Mouse (Mus musculus): Measurements from ENCODE around the gene Pknox2.

Pknox2 gene

GRCm38 (mm10) chr9:37101059-37101940 is 45.9 kb downstream of the Pknox2 start:
- DNase-seq (ENCODE audit: low spot score in 2 of 2): no peak

- no peak for DNase-seq (ENCODE audit: low spot score in 2 of 2)
Observed at GRCm38 (mm10) chr9:37099595-37099994, 47.6 kb downstream of the Pknox2 start.

- DNase-seq (ENCODE audit: low spot score in 2 of 2): no peak
Observed at GRCm38 (mm10) chr9:37098600-37098999, 48.6 kb downstream of the Pknox2 start.

DNA sequence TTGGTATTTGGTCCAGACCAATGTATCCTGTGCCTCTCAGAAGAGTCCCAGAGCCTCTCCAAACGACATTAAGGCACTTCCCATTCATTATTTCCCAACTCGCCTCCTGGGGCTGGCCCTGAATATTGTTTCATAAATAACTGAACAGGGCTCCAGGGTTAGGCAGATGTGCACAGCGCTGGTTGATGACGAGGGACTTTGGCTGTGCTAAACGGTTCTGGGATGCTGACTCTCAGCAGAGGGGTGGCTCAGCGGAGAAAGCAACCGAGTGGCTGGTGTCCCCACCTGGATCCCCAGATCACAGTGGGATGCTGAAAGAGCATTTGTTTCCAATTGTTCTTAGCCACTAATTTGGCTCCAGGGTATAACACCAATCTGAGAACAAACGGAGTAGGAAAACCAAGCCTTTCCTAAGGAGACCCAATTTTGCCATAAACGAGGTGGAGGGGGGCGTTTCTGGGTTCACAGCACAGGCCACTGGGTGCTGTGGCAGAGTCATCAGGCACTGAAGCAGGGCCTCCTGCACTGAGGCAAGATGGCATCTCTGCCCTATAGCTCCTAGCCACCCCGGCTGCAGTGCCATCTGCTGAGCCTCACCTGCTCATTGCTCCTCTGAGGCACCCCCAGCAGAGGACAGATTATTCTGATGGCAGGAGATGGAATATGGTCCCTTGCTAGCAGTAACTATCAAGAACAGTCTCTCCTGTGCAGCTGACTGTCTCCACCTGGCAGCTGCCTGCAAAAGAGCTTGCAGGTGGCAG is 52.8 kb downstream of the Pknox2 start:
- DNase-seq (ENCODE audit: low spot score in 2 of 2): no peak

- no peak for DNase-seq (ENCODE audit: low spot score in 2 of 2)
Observed at GRCm38 (mm10) chr9:37093086-37093485, 54.1 kb downstream of the Pknox2 start.

GRCm38 (mm10) chr9:37089894-37090652 is 57.1 kb downstream of the Pknox2 start:
- no peak for DNase-seq (ENCODE audit: low spot score in 2 of 2)

DNA sequence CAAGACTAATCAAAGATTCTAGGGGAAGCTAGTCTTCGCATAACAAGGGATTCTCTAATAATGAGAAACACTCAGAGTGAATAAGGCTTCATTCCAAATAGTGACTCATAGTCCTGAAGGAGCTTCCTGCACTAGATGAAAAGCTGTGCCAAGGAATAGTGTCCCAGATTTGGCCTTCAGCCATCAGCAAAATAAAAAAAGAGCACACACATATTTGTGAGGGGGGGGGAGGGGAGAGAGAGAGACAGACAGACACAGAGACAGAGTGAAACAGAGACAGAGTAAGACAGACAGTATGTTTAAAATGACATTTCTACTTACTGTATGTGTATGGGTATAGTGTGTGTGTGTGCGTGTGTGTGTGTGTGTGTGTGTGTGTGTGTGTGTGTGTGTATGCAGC is 61.8 kb downstream of the Pknox2 start:
- no peak for DNase-seq (ENCODE audit: low spot score in 2 of 2)

DNA sequence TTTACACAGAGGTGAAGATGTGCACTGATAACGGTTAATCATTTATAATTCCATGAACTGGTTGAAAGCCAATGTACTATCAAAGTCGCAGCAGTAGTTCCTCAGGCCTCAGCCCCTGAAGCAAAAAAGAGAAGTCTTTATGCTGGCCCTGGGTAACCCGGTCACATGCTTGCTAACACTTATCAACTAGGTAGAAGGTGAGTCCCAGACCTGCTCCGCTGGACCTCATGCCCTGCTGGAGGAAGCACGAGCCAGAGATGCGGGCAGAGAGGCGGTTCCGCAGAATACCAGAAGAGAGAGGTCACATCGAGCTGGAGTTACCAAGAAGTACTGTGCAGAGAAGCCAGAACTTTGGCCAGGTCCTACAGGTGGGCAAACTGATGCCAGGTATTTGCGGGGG is 65.0 kb downstream of the Pknox2 start:
- DNase-seq (ENCODE audit: low spot score in 2 of 2): no peak

DNA sequence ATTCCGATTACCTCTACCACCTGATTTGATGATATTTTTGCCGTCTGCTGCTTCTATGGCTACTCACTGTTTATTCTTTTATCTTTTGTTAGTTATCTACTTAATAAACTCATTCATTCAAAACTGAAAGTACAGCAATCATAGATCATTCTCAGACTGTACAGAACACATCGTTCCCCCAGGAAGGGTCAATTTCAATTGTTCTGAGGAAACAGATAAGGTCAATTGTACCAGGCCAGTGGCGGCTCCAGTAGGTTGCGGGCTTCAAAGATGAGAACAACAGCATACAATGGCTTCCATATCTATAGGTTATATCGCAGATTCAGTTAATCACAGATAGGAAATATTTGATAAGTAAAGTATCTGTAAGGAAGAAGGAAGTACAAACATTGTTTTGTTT is 66.9 kb downstream of the Pknox2 start:
- DNase-seq (ENCODE audit: low spot score in 2 of 2): no peak

GRCm38 (mm10) chr9:37077063-37077418 is 70.2 kb downstream of the Pknox2 start:
- no peak for DNase-seq (ENCODE audit: low spot score in 2 of 2)

DNA sequence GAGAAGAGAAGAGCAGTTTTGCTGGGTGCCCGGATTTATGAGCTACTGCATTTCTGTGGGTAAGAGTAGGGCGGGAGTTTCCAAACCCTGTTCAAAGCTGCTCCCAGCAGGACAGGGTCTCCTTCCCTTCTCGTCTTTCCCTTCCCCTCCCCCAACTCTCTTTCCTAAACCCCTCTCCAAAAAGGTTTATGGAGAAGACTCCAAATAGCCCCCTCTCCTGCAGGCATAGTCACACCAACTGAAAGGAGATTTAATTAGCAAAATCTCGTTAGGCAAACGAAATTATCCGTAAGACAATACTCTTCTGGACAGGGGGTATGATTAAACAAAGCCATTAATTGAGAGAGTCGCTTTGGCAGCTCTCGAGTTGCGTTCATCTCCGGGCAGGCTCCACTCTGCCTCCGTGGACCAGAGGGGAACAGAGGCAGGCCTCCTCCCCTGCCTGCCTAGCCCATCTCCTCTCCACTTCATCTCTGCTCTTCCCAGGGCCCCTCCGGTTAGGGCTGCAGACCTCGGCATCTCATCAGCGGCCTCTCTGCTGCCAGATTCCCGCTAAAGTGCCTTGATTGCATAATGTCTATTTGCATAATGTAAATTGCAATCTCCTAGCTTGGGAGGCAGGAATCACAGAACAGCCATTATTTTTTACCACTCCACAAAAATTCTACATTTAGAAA is 70.7 kb downstream of the Pknox2 start:
- no peak for DNase-seq (ENCODE audit: low spot score in 2 of 2)

- DNase-seq (ENCODE audit: low spot score in 2 of 2): no peak
Observed at GRCm38 (mm10) chr9:37075903-37076302, 71.3 kb downstream of the Pknox2 start.

GRCm38 (mm10) chr9:37069391-37070312 is 77.6 kb downstream of the Pknox2 start:
- DNase-seq (ENCODE audit: low spot score in 2 of 2): no peak

DNA sequence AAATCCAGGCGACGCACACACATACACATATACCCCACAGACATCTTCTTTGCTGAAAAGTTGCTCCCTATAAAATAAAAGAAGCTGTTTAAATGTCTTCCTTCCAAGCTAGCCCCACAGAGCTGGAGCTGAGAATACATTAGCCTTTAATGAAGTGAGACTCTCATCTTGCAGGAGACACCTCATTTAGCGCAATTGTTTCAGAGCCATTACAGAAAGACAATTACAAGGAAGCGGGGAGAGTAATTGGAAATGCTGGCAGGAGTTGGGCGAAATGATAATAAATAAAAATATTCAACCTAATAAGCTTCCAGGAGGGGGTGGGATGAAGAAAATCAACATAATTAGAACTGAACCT is 79.8 kb downstream of the Pknox2 start:
- no peak for DNase-seq (ENCODE audit: low spot score in 2 of 2)

GRCm38 (mm10) chr9:37066732-37067472 is 80.3 kb downstream of the Pknox2 start:
- DNase-seq (ENCODE audit: low spot score in 2 of 2): no peak

DNA sequence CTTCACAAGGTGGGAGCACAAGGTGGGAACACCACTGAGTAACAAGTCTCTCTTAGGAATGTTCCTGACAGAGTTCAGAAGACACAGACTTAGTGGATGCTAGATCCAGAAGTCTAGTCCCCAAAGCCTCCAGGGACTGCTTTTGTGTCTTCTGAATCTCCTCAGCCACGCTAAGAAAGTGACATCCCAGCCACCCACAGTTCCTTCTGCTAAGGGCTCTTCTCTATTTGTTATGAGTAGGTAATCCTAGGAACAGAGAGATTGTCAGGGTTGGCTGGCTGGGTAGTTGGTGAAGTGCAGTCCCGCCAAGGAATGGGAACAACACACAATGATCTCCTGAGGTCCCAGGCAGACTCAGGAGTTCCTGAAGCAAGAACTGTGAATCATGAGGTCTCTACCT is 85.6 kb downstream of the Pknox2 start:
- no peak for DNase-seq (ENCODE audit: low spot score in 2 of 2)

DNA sequence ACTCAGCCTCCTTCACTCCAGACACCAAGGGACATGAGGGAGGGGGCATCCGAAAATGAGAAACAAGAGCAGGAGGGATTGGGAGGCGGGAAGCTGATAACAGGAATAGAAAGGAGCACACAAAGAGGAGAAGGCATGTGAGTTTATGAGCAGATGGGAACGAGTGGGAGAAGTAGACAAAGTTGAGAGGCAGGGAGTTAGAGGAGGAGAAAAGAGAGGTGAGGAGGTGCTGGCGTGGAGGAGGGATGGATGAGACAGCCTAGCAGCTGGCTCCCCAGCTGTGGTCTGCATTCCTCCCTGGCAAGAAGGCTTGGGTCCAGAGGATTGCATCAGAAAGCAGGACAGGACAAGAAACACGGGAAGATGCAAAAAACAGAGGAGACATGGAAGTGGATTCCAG is 92.5 kb downstream of the Pknox2 start:
- no peak for DNase-seq (ENCODE audit: low spot score in 2 of 2)

- DNase-seq (ENCODE audit: low spot score in 2 of 2): no peak
Observed at GRCm38 (mm10) chr9:37053601-37054512, 93.3 kb downstream of the Pknox2 start.

DNA sequence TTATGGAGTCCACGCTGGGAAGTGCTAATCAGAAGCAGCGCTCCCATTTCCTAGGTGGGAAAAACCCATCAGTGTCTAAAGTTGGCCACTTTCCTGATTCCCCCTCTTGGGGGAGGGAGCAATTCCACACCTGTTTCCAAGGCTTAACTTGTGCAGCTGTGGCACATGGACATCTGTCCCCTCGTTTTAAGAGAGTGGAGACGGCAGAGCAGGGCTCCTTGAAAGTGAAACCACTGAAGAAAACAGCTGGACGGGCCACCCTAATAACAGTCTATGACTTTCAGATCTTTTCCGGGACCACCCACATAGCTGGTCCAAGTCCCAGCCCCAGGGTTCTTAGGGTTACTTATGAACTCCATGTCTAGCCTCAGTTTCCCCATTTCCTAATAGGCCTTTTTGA is 94.2 kb downstream of the Pknox2 start:
- DNase-seq (ENCODE audit: low spot score in 2 of 2): no peak
